Comparison of ENCODE assay signal across 16 mouse cellular contexts in genomic region chr10:56415894-56416570, GRCm38 (mm10).
"Had no signal": no experiment of that assay in that cellular context is flagged by ENCODE, and none has a peak within 500 bp of the region (broad histone marks: within the 10 kb centered on the region; RNA-seq: fewer than 3 reads in every experiment).

No protein-coding gene starts in this region.

- H3K27ac ChIP-seq: limb, embryonic 12.5 days; liver, embryonic 13.5 days; lung, embryonic 15.5 days; macrophage; midbrain, embryonic 12.5 days; stomach, embryonic 15.5 days had no signal

- ATAC-seq: liver, postnatal 0 days had no signal

- H3K9me3 ChIP-seq: limb, embryonic 12.5 days; liver, embryonic 13.5 days; lung, embryonic 15.5 days; megakaryocyte, embryonic 14.5 days; midbrain, embryonic 12.5 days; stomach, embryonic 15.5 days had no signal

- H3K4me2 ChIP-seq: limb, embryonic 12.5 days; liver, embryonic 13.5 days; lung, embryonic 15.5 days; midbrain, embryonic 12.5 days; stomach, embryonic 15.5 days had no signal

- H3K9ac ChIP-seq: limb, embryonic 12.5 days; liver, embryonic 13.5 days; liver, postnatal 0 days; lung, embryonic 15.5 days; midbrain, embryonic 12.5 days; stomach, embryonic 15.5 days had no signal

- H3K36me3 ChIP-seq: limb, embryonic 12.5 days; liver, embryonic 13.5 days; lung, embryonic 15.5 days; midbrain, embryonic 12.5 days; stomach, embryonic 15.5 days had no signal

- DNase-seq: kidney, postnatal 14 days; layer of hippocampus, adult 9-11 months; layer of hippocampus, postnatal 36 days; liver; liver, embryonic 13.5 days; liver, postnatal 0 days; lung, postnatal 14 days; right cerebral cortex, postnatal 14 days; thymus, adult 2 months; thymus, postnatal 25 days had no signal

- H3K4me1 ChIP-seq: limb, embryonic 12.5 days; liver, embryonic 13.5 days; lung, embryonic 15.5 days; megakaryocyte, embryonic 14.5 days; midbrain, embryonic 12.5 days; stomach, embryonic 15.5 days had no signal

- H3K27me3 ChIP-seq: limb, embryonic 12.5 days; liver, embryonic 13.5 days; lung, embryonic 15.5 days; megakaryocyte, embryonic 14.5 days; midbrain, embryonic 12.5 days; stomach, embryonic 15.5 days had no signal

- H3K4me3 ChIP-seq: limb, embryonic 12.5 days; liver, embryonic 13.5 days; lung, embryonic 15.5 days; megakaryocyte, embryonic 14.5 days; midbrain, embryonic 12.5 days; stomach, embryonic 15.5 days had no signal
